Mouse (Mus musculus) large intestine, adult 2 months (tissue): ENCODE data around the gene Cacna1h. TPM values are rescaled to one million over a fixed set of nuclear protein-coding genes. Genes with fewer than 3 reads are reported as not detected.

ENCODE experiments used
- DNase-seq: peaks from one replicate; pipeline ENCODE4 v3.0.0-alpha.2; 2012; ENCODE audit warnings: low read depth, low spot score
- WGBS: fragments of 180-500 bp; shearing (Covaris S2); methylation state at CpG from one replicate; pipeline ENCODE4 v1.1.7; 2018; 5-methylcytosine and 5-hydroxymethylcytosine counted together
- polyA plus RNA-seq: library from polyadenylated mRNA; depleted of rRNA; stranded (reverse); fragments of >200 nt; gene quantifications from 2 replicates; pipeline ENCODE4 v1.2.3, GENCODE M21; 2012; rRNA removed

Gene Cacna1h
- polyA plus RNA-seq, 1 experiment, result 10.4 TPM

GRCm38 (mm10) chr17:25341490-25341889 is 92.1 kb downstream of the Cacna1h start:
- WGBS, result 24% methylated on average over 3 of the region's 3 CpGs
- DNase-seq, result no peak

GRCm38 (mm10) chr17:25340003-25340402 is 93.6 kb downstream of the Cacna1h start:
- WGBS, result 85% methylated on average over 6 of the region's 6 CpGs
- DNase-seq, result no peak

GRCm38 (mm10) chr17:25338218-25338617 is 95.4 kb downstream of the Cacna1h start:
- DNase-seq, result no peak
- WGBS, result 78% methylated on average over 4 of the region's 4 CpGs

- 3% methylated on average over 8 of the region's 8 CpGs for WGBS
These were observed 99.6 kb downstream of the Cacna1h start for GRCm38 (mm10) chr17:25333943-25334342.

GRCm38 (mm10) chr17:25332321-25332720 is 101.3 kb downstream of the Cacna1h start:
- 57% methylated on average over 9 of the region's 9 CpGs for WGBS
- no peak for DNase-seq

More at GRCm38 (mm10) chr17:25333943-25334342, 99.6 kb downstream of the Cacna1h start:
- DNase-seq, result peak; percentile 10

Other genes starting within 250 kb of the Cacna1h start
- gene BC003965, start 249.2 kb downstream of the Cacna1h start, polyA plus RNA-seq, result 9.5 and 10.4 TPM in 2 replicates
- 6.0 and 9.8 TPM in 2 replicates for gene Unkl, start 245.4 kb downstream of the Cacna1h start, polyA plus RNA-seq
- 36.1 and 37.5 TPM in 2 replicates for gene Gnptg, start 193.7 kb downstream of the Cacna1h start, polyA plus RNA-seq
- 11.6 and 12.7 TPM in 2 replicates for gene Tsr3, start 193.6 kb downstream of the Cacna1h start, polyA plus RNA-seq
- 7.8 and 11.9 TPM in 2 replicates for gene Baiap3, start 177.4 kb downstream of the Cacna1h start, polyA plus RNA-seq
- gene Ube2i, start 159.2 kb downstream of the Cacna1h start, polyA plus RNA-seq, result 113 and 132 TPM in 2 replicates
- not detected in 2 replicates for gene Prss34, start 135.4 kb downstream of the Cacna1h start, polyA plus RNA-seq
- not detected in 2 replicates for gene Prss28, start 125.1 kb downstream of the Cacna1h start, polyA plus RNA-seq
- not detected in 2 replicates for gene Prss29, start 115.1 kb downstream of the Cacna1h start, polyA plus RNA-seq
- not detected in 2 replicates for gene Tpsab1, start 88.2 kb downstream of the Cacna1h start, polyA plus RNA-seq
- gene Tpsb2, start 67.5 kb downstream of the Cacna1h start, polyA plus RNA-seq, result 0.58 and 0.59 TPM in 2 replicates
- 68.1 and 75.8 TPM in 2 replicates for gene Tpsg1, start 64.5 kb downstream of the Cacna1h start, polyA plus RNA-seq
- gene Tekt4, start 20.8 kb upstream of the Cacna1h start, polyA plus RNA-seq, result 0.11 TPM in 1 of 2 replicates, not detected in the other
- gene Sstr5, start 63.5 kb upstream of the Cacna1h start, polyA plus RNA-seq, result 0.48 and 0.71 TPM in 2 replicates
- gene Sox8, start 136.9 kb upstream of the Cacna1h start, polyA plus RNA-seq, result 0.36 and 0.58 TPM in 2 replicates
- gene Lmf1, start 145.3 kb upstream of the Cacna1h start, polyA plus RNA-seq, result 14.0 and 14.2 TPM in 2 replicates